Mouse (Mus musculus) neural tube, embryonic 10.5 days (tissue): ENCODE measurements around the gene Slmap.

Experiments used
- DNase-seq: peaks from one replicate; pipeline ENCODE4 v3.0.0-alpha.2; 2017; ENCODE audit warnings: low spot score; ENCODE audit errors: extremely low spot score

Gene Slmap

GRCm38 (mm10) chr14:26477738-26478137, 57.0 kb downstream of the Slmap start:
- DNase-seq, result no peak

DNA sequence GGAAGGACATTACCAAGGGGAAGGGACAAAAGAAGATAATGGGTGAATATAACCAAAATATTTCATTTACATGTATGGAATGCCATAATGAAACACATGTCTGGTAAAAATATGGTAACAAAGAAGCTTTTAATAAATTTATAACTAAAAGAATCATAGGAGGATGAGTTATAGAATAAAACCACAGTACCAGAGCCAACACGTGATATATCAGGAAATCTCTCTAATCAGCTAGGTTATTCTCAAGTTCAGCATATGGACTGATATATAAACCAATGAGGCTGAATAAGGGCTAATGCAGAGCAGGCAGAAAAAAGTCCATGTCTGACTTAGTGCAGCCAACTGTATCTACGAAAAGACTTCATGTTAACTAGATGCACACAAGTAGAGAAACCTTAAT, 58.3 kb downstream of the Slmap start:
- no peak for DNase-seq

DNA sequence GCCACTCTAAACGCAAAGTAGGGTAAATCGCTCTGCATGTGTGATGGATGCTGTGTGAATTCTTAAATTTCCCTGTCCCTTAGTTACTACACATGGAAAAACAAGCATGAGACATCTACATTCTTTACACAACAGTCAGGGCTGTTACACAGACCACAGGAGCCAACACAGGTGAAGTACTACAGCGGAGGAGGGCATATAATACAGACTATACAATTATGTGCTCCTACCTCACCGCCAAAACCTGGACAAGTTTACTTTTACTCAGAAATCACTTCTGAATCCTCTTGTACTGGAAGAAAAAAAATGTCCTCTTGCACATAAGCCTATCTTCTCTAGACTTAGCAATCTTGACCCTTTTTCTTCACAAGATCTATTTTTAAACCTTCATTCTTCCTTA, 66.8 kb downstream of the Slmap start:
- no peak for DNase-seq

- no peak for DNase-seq
Measured at GRCm38 (mm10) chr14:26466544-26467125, 68.1 kb downstream of the Slmap start.

GRCm38 (mm10) chr14:26465898-26466297, 68.8 kb downstream of the Slmap start:
- DNase-seq, result no peak

DNA sequence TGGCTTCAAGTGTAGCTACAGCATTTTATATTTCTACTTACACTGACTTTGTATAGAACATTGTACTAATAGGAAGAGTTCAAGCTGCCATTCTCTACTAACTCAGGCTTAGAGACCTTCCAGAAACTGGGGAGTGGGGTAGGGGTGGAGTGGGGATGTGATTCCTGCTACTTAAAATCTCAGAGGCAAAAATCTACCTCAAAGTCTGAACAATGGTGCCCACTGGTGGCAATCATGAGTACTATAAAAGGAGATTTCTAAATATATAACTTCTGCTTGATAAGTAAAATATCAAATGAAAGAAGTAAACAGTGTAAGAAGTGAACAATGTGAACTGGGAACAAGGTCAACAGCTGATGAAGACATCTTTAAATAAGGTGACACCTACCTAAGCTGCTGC, 75.2 kb downstream of the Slmap start:
- DNase-seq, result no peak

GRCm38 (mm10) chr14:26454851-26455250, 79.9 kb downstream of the Slmap start:
- DNase-seq, result no peak

- peak; percentile 15 for DNase-seq
Measured at GRCm38 (mm10) chr14:26450036-26450800, 84.5 kb downstream of the Slmap start.

GRCm38 (mm10) chr14:26448581-26448980, 86.2 kb downstream of the Slmap start:
- no peak for DNase-seq

DNA sequence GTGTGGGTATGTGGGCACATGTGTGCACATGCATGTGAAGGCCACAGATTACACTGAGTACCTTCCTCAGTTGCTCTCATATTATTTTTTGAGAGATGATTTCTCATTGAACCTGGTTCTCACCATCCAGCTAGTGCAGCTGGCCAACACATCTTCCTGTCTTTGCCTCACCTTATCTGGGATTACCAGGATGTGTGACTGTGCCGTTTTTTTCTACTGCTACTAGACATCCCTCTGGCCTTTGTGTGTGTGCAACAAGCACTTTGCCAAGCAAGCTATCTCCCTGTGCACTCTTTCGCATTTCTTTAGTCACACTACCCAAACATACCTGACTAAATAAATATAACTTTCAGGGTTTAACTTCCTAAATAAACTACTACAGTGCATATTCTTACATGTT, 87.5 kb downstream of the Slmap start:
- no peak for DNase-seq

DNA sequence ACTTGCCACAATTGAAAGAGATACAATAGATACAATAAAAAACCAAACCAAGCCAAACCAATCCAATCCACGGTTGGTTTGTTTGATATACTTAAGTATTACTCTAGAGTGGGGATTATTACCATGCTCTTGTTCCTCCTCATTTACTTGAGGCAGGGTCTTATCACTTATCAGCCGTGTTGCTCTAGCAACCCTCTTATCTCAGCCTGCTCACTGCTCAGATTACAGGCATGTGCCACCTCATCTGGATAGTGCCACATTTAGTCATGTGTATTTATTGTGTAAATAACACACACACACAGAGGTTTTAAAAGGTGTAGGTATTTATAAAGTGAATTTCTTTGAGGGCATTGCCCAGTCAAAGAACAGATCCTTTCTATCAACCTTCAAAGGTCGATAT, 88.2 kb downstream of the Slmap start:
- no peak for DNase-seq

- no peak for DNase-seq
Measured at GRCm38 (mm10) chr14:26442534-26442933, 92.2 kb downstream of the Slmap start.

DNA sequence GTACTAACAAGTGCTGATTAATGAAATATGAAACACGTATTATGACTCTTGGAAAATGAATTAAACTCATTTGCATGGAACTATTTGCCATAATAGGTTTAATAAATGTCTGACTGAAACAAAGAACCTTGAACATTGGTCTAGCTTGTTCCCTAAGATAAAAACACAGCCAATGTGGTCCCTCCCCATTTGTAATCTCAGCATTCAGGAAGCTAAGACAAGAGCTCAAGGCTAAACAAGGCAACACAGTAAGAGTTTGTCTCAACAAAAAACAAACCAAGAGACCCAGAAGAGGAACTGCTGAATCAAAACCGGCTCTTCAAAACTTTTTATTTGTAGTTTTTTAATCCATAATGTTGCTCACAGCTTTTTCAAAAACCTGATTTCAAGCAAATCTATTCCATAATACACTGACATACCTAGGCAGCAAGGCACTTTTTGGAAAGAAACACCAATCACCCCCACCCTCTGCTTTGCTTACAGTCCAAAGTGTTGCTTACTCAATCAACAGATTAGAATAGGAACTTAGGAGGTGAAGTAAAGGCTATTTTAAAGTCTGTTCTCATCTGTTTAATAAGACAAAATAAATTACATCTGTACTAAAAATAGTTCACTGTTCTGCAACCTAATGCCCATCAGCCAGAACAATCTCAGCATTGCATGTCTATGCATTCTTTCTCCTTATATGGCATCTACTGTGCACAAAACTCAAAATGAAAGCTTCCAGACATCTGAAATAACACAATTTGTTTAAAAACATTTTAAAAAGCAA, 93.5 kb downstream of the Slmap start:
- no peak for DNase-seq

GRCm38 (mm10) chr14:26439996-26440395, 94.7 kb downstream of the Slmap start:
- no peak for DNase-seq

DNA sequence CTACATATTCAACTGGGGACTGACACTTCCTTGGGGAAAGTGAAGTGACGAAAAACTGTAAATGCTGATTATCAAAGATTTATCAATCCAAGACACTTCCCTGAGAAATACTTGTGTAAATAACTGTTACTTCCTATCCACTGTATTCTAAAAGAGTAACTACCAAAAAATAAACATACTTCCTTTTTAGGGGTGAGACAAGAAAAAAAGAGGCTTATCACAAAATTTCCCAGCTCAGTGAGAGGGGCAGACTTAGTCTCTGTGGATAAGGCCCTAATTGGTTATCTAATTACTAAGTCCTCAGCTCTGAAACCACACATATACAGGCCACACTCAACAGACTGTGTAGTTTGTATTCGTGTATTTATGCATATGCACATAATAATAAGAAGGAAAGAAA, 97.0 kb downstream of the Slmap start:
- no peak for DNase-seq

GRCm38 (mm10) chr14:26436304-26436703, 98.4 kb downstream of the Slmap start:
- DNase-seq, result no peak

GRCm38 (mm10) chr14:26432320-26432719, 102.4 kb downstream of the Slmap start:
- no peak for DNase-seq

DNA sequence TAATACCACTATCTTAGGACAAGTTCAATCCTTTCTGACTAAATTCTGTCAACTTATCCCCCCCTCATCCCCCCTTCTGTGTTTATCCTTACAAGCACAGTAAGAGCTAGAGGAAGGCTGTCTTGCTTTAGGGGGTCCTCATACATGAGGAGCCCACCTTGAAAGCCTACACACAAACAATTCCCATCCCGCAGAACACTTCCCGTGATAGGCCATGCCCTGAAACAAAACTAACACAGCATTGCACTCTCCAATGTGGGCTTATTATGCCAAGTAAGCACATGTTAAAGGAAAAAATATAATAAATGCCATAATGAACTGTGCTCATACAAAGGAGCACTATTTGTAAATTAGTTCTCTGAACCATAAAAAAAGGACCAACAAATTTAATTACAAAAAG, 102.8 kb downstream of the Slmap start:
- no peak for DNase-seq

GRCm38 (mm10) chr14:26420231-26420630, 114.5 kb downstream of the Slmap start:
- no peak for DNase-seq

DNA sequence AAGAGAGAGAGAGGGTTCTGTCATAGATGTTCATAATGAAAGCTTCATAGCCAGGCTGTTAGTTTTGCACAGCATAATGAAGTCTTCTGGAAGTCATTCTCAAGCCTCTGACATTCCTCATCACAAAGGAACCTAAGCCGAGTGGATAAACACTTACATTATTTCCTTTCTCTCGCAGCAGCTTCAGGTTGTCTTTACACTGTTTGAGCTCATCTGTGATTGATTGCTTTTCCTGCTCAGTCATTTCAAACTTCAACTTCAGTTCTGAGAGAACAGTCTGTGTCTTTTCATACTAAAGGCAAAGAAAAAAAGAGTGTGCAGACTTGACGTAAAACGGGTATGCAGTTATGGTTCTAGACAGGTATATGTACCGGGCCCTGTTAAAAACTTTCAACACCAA, 116.8 kb downstream of the Slmap start:
- DNase-seq, result no peak

- DNase-seq, result no peak
Measured at GRCm38 (mm10) chr14:26417088-26417487, 117.6 kb downstream of the Slmap start.

GRCm38 (mm10) chr14:26413581-26413980, 121.2 kb downstream of the Slmap start:
- DNase-seq, result no peak
